Mouse (Mus musculus): ENCODE results near the gene Polr1d. TPM values are rescaled to one million over a fixed set of nuclear protein-coding genes. Genes with fewer than 3 reads are reported as not detected.

Polr1d gene
- total RNA-seq (2015) (160 and 162 TPM in 2 replicates), total RNA-seq (2017) (131 and 134 TPM in 2 replicates)

GRCm38 (mm10) chr5:147076799-147077165, at the start of gene Polr1d:
Polr1d (plus strand) TSS chr5:147077050.
- no peak; the same call in 1 of the 2 replicates for ATAC-seq (replicated peaks; ENCODE audit: poor library complexity)

GRCm38 (mm10) chr5:147031281-147031680, 45.6 kb upstream of the Polr1d start:
- ATAC-seq (replicated peaks; ENCODE audit: poor library complexity) = no peak

- ATAC-seq (replicated peaks; ENCODE audit: poor library complexity) = no peak
These were observed 43.7 kb upstream of the Polr1d start for GRCm38 (mm10) chr5:147033155-147033554.

- no peak for ATAC-seq (replicated peaks; ENCODE audit: poor library complexity)
These were observed 42.6 kb upstream of the Polr1d start for GRCm38 (mm10) chr5:147034283-147034682.

GRCm38 (mm10) chr5:147035301-147035700, 41.5 kb upstream of the Polr1d start:
- ATAC-seq (replicated peaks; ENCODE audit: poor library complexity) = no peak

- ATAC-seq (replicated peaks; ENCODE audit: poor library complexity) = no peak
These were observed 40.8 kb upstream of the Polr1d start for GRCm38 (mm10) chr5:147036028-147036427.

GRCm38 (mm10) chr5:147036661-147037060, 40.2 kb upstream of the Polr1d start:
- no peak for ATAC-seq (replicated peaks; ENCODE audit: poor library complexity)

- ATAC-seq (replicated peaks; ENCODE audit: poor library complexity) = no peak
These were observed 39.2 kb upstream of the Polr1d start for GRCm38 (mm10) chr5:147037601-147038000.

GRCm38 (mm10) chr5:147039394-147039793, 37.5 kb upstream of the Polr1d start:
- peak; percentile 66 for ATAC-seq (replicated peaks; ENCODE audit: poor library complexity)

GRCm38 (mm10) chr5:147041965-147042937, 34.6 kb upstream of the Polr1d start:
- no peak for ATAC-seq (replicated peaks; ENCODE audit: poor library complexity)

GRCm38 (mm10) chr5:147043240-147043844, 33.5 kb upstream of the Polr1d start:
- no peak for ATAC-seq (replicated peaks; ENCODE audit: poor library complexity)

- ATAC-seq (replicated peaks; ENCODE audit: poor library complexity) = no peak
These were observed 31.5 kb upstream of the Polr1d start for GRCm38 (mm10) chr5:147045311-147045710.

GRCm38 (mm10) chr5:147045929-147046328, 30.9 kb upstream of the Polr1d start:
- ATAC-seq (replicated peaks; ENCODE audit: poor library complexity) = peak; percentile 35; the same call in 1 of the 2 replicates

GRCm38 (mm10) chr5:147049544-147050209, 27.2 kb upstream of the Polr1d start:
- no peak for ATAC-seq (replicated peaks; ENCODE audit: poor library complexity)

- peak; percentile 29; the same call in 1 of the 2 replicates for ATAC-seq (replicated peaks; ENCODE audit: poor library complexity)
These were observed 25.9 kb upstream of the Polr1d start for GRCm38 (mm10) chr5:147050816-147051499.

GRCm38 (mm10) chr5:147051500-147052308, 25.1 kb upstream of the Polr1d start:
- no peak for ATAC-seq (replicated peaks; ENCODE audit: poor library complexity)

- ATAC-seq (replicated peaks; ENCODE audit: poor library complexity) = no peak
These were observed 24.6 kb upstream of the Polr1d start for GRCm38 (mm10) chr5:147052309-147052558.

- no peak for ATAC-seq (replicated peaks; ENCODE audit: poor library complexity)
These were observed 23.8 kb upstream of the Polr1d start for GRCm38 (mm10) chr5:147053071-147053470.

GRCm38 (mm10) chr5:147053481-147053880, 23.4 kb upstream of the Polr1d start:
- ATAC-seq (replicated peaks; ENCODE audit: poor library complexity) = no peak

- no peak for ATAC-seq (replicated peaks; ENCODE audit: poor library complexity)
These were observed 22.5 kb upstream of the Polr1d start for GRCm38 (mm10) chr5:147054328-147054727.

All from megakaryocyte progenitor cell, adult 5-6 weeks (primary cell).